Mouse (Mus musculus) thymus, adult 2 months (tissue): ENCODE results near the gene Chst14.

Experiments used
- CTCF ChIP-seq: fragments of 200-500 bp; IDR thresholded peaks from 2 replicates; pipeline ENCODE4 v1.5.1; 2012; ENCODE audit warnings: mild to moderate bottlenecking, control low read depth, low read length, moderate library complexity, borderline replicate concordance; ENCODE audit not compliant: control insufficient read depth, poor library complexity, insufficient read depth; ENCODE audit errors: extremely low read depth
- POLR2A ChIP-seq: fragments of 200-500 bp; IDR thresholded peaks from 2 replicates; pipeline ENCODE4 v1.6.1; 2012; ENCODE audit warnings: mild to moderate bottlenecking, low read length, control low read depth, moderate library complexity; ENCODE audit not compliant: control insufficient read depth, poor library complexity, insufficient read depth; ENCODE audit errors: extremely low read depth

GRCm38 (mm10) chr2:118913551-118914276 is 12.6 kb upstream of the Chst14 start:
- TF ChIP-seq CTCF (no peak), POLR2A (no peak)
